Mouse (Mus musculus): ENCODE measurements around the gene Ceacam18.
A peak's percentile ranks its signal among the peaks of the same experiment; 100 is the strongest.

Gene Ceacam18

GRCm38 (mm10) chr7:43634500-43634899 is at the start of gene Ceacam18:
Ceacam18 (plus strand) TSS chr7:43634707.
- no peak for DNase-seq (ENCODE audit: low spot score in 2 of 2)

DNA sequence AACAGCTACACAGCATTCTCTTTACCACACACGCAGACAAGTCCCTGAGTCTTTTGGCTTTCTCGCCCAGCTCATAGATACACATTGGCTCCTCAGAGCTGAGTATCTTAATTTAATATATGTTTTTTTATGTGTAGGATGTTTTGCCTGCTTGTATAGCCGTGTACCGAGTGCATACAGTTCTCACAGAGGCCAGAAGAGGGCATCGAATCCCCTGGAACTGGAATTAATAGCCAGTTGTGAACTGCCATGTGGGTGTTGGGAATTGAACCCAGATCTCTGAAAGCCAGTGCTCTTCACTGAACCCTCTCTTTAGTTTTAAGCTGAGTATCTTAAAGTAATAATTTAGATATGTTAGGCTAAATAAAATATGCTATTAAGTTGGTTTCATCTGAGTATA is 49.7 kb upstream of the Ceacam18 start:
- no peak for DNase-seq (ENCODE audit: low spot score in 2 of 2)

GRCm38 (mm10) chr7:43601884-43602283 is 32.6 kb upstream of the Ceacam18 start:
- no peak for DNase-seq (ENCODE audit: low spot score in 2 of 2)

DNA sequence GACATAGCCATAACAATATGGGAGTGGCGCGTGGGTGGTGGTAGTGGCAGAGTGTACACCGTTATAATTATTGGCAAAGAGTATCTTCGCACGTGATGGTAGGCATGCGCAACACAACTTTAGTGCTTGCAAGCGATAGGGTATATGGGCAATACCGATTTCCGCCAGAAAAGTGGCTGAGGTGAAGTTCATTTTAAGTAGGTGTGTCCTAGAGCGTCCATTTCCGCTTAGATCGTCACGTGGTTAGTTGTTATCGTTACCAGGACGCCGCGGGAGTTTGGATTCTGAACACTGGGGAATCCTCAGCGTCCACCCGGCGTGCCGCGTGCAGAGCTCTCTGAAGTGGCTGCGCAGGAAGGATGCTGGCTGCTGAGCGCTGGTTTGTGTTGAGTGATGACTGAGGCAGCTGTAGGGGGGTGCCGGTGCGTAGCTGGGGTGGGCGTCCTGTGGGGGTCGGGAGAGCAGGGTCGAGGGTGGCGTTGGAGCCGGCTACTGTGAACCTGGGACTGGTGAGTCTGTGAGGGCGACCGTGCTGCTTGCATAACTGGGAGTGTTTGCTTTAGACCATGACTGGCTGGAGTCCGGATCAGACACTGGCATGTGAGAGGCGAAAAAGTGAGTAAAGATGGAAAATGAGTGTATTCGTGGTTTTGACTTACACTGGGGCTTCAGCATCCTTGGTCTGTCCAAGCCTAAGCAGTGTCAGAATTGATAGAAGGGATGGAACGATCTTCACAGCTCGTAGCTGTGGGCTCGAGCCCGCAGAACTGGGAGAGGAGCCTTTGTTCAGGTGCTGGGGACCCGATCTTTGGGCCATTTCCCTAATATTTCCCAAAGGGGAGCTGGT is 27.4 kb upstream of the Ceacam18 start, which contains the start of gene Zfp819:
Gene Zfp819 (plus strand): TSS at position 274 of the 847 bp plus-strand sequence.
- peak; percentile 27 to 37 for DNase-seq (ENCODE audit: low spot score in 2 of 2)

DNA sequence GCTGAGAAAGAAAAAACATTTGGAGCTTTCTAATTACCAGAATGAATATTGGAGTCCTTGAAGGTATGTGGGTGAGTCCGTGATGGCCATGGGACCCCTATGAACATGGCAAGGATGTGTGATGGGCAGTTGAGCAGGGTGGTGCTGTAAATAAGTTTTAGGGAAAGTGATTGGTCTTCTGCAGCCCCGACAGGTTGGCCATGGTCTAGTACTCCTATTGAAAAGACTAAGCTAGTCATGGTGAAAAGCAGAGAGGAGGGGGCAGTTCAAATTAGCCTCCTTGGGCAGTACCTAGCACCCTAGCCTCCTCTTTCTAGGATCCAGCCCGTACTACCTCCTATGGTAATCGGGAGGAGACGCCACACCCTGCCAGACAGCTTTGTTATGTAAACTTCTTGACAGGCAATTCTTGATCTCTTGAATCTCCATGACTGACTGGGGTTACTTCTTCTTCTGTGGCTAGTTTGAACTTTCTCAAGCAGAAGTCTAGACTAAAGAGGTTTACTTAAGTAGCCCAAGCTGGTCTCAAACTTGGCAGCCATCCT is 26.7 kb upstream of the Ceacam18 start:
- no peak for DNase-seq (ENCODE audit: low spot score in 2 of 2)

- no peak for DNase-seq (ENCODE audit: low spot score in 2 of 2)
These were observed 26.1 kb upstream of the Ceacam18 start for GRCm38 (mm10) chr7:43608316-43608824.

GRCm38 (mm10) chr7:43613816-43614551 is 20.5 kb upstream of the Ceacam18 start:
- no peak for DNase-seq (ENCODE audit: low spot score in 2 of 2)

- DNase-seq (ENCODE audit: low spot score in 2 of 2), result no peak
These were observed 11.6 kb upstream of the Ceacam18 start for GRCm38 (mm10) chr7:43622927-43623326.

GRCm38 (mm10) chr7:43623819-43624218 is 10.7 kb upstream of the Ceacam18 start:
- DNase-seq (ENCODE audit: low spot score in 2 of 2), result no peak

- no peak for DNase-seq (ENCODE audit: low spot score in 2 of 2)
These were observed 9.4 kb upstream of the Ceacam18 start for GRCm38 (mm10) chr7:43625065-43625464.

GRCm38 (mm10) chr7:43625794-43626422 is 8.6 kb upstream of the Ceacam18 start:
- DNase-seq (ENCODE audit: low spot score in 2 of 2), result no peak

DNA sequence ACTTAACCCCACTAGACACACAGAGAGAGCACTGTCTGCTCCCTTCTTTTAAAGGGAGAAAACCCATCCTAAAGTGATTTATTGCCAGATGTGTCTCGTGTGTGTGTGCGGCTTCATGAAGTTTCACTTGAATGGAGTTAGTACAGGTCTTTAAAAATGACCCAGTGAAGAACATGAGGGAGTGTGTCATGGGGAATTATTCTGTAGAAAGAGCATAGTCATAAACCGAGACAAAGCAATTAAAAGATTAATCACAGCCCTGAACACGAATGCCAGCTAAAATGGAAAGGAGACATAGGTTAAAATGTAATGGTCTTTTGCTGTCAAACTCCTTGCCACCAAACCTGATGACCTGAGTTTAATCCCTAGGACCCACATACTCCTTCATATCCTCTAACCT is 567 bp upstream of the Ceacam18 start:
- no peak for DNase-seq (ENCODE audit: low spot score in 2 of 2)

GRCm38 (mm10) chr7:43636194-43636593 is 1.7 kb downstream of the Ceacam18 start:
- DNase-seq (ENCODE audit: low spot score in 2 of 2), result no peak

DNA sequence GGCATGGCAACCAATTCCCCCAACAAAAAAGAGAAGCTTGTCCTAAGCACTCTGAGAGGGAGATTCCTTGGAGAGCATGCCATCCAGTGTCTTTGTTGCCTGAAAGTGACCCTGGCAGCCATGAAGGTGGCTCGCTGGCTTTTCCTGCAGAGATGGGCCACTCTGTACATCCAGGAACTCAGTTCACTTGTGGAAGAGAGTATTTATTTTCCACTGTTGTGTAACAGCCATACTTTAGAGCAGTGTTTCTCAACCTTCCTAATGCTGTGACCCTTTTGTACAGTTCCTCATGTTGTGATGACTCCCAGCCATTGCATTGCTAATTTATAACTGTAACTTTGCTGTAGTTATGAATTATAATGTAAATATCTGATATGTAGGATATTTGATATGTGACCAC is 2.6 kb downstream of the Ceacam18 start:
- DNase-seq (ENCODE audit: low spot score in 2 of 2), result no peak

DNA sequence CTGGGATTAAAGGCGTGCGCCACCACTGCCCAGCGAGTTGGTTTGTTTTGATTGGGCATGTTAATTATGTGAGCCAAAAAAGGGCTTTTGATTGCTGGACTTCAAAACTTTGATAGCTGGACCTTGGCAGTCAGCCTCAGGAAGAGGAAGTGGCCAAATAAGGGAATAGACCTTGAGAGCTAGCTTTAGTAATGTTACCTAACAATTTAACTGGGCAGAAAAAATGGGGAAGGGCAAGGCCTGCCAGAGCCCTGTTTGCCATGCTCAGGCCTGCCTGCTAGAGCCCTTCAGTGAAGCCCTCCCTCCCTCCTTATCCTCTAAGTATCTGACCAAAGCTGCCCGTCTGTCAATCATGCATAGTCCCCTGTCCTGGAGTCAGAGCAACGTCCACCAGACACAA is 8.1 kb downstream of the Ceacam18 start:
- DNase-seq (ENCODE audit: low spot score in 2 of 2), result no peak

DNA sequence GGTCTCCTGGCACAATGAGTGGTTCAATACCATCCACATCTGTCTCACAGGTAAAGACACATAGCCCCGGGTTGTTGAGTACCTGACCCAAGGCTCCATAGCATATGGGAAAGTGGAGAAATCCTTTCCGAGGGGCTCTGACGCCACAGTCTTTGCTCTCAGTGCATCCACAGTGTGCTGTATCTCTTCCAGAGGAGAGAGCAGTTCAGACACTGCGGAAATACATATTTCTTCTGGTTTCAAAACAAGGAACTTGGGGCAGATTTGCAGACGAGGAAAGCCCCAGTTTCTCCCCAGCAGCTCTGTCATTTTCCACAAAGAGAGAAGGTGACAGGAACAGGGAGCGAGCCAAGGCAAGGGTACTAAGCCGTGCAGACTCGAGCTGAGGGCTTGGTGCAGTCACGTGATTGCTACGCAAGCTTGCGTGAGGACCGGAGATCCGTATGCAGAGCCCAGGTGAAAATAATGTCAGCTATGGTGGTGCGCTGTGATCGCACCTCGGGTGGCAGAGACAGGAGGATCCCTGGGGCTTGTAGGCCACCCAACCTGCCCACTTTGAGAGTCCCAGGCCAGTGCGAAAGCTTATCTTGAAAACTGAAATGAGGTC is 8.6 kb downstream of the Ceacam18 start:
- no peak for DNase-seq (ENCODE audit: low spot score in 2 of 2)

GRCm38 (mm10) chr7:43652683-43653082 is 18.2 kb downstream of the Ceacam18 start:
- no peak for DNase-seq (ENCODE audit: low spot score in 2 of 2)

- no peak for DNase-seq (ENCODE audit: low spot score in 2 of 2)
These were observed 20.0 kb downstream of the Ceacam18 start for GRCm38 (mm10) chr7:43654519-43654918.

DNA sequence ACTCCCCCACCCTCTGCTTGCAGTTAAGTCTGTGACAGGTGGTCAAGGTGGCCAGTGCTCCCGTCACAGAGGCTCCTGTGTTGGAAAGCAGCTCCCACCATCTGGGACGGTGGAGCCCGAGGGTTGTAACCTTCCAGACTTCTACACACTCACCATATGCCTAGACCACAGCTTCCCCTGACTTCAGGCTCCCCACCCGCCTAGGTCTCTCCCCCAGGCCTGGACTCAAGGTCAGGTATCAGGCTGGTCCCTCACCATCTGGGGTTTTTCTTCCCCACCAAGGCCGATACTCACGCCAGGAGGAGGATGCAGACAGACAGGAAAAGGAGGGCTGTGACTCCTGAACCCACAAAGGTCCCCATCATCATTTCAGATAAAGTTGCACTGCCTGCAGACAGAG is 21.7 kb downstream of the Ceacam18 start:
- no peak for DNase-seq (ENCODE audit: low spot score in 2 of 2)

DNA sequence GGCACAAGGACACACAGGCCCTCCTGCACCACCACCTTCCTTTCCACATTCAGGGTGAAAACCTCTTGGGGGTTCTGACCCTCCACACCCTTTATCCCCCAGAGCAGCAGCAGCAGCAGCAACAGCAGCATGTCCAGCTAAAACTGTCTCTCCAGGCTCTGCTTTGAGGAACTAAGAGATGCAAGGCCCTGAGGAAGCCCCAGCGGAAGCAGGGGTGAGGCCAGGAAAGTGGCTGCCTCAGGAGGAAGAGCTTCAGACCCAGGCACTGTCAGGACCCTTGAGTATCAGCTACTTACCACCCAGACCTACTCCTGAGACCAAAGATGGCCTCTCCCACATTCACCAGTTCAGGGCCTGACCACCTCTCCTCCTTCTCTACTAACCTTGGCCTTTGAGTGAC is 25.5 kb downstream of the Ceacam18 start, which contains the start of gene Siglece:
Gene Siglece (minus strand): TSS at position 160 of the 400 bp plus-strand sequence.
- no peak for DNase-seq (ENCODE audit: low spot score in 2 of 2)

- DNase-seq (ENCODE audit: low spot score in 2 of 2), result no peak
These were observed 28.3 kb downstream of the Ceacam18 start for GRCm38 (mm10) chr7:43662804-43663203.
